Mouse (Mus musculus) heart, adult 2 months (tissue): ENCODE results near the gene Cmtm3. TPM values are rescaled to one million over a fixed set of nuclear protein-coding genes. Genes with fewer than 3 reads are reported as not detected.

Experiments
- DNase-seq, 2 experiments: peaks; one replicate each; pipeline ENCODE4 v3.0.0; 2021
- H3K27ac ChIP-seq: fragments of 200-600 bp; 2 replicates; pipeline ENCODE4 v1.8.1; 2022
- H3K27me3 ChIP-seq: fragments of 200-500 bp; 2 replicates; pipeline ENCODE4 v1.6.1; 2012; ENCODE audit warnings: mild to moderate bottlenecking, low read length, inconsistent platforms, mixed read lengths; ENCODE audit not compliant: control insufficient read depth, insufficient read depth
- H3K36me3 ChIP-seq: fragments of 200-500 bp; 2 replicates; pipeline ENCODE4 v1.6.1; 2012; ENCODE audit warnings: low read length, inconsistent platforms; ENCODE audit not compliant: control insufficient read depth, insufficient read depth
- H3K4me1 ChIP-seq: fragments of 200-500 bp; 2 replicates; pipeline ENCODE4 v1.6.1; 2011; ENCODE audit warnings: low read length; ENCODE audit not compliant: control insufficient read depth, insufficient read depth
- H3K4me3 ChIP-seq: fragments of 200-600 bp; 2 replicates; pipeline ENCODE4 v1.8.1; 2022
- H3K79me2 ChIP-seq: fragments of 200-500 bp; replicated peaks from 2 replicates; pipeline ENCODE4 v1.6.1; 2012; ENCODE audit warnings: mild to moderate bottlenecking, inconsistent platforms, low read length, moderate library complexity, mixed read lengths; ENCODE audit not compliant: control insufficient read depth, insufficient read depth
- H3K9ac ChIP-seq: fragments of 200-500 bp; 2 replicates; pipeline ENCODE4 v1.6.1; 2012; ENCODE audit warnings: low read depth, mild to moderate bottlenecking, control low read depth, inconsistent platforms, low read length, mixed read lengths
- CTCF ChIP-seq: fragments of 200-600 bp; IDR thresholded peaks from 2 replicates; pipeline ENCODE4 v1.8.1; 2022; ENCODE audit warnings: antibody characterized with exemption, mild to moderate bottlenecking, moderate library complexity
- EP300 ChIP-seq: fragments of 200-500 bp; IDR thresholded peaks from 2 replicates; pipeline ENCODE4 v1.6.1; 2011; ENCODE audit warnings: low read depth, low read length, control low read depth; ENCODE audit not compliant: insufficient read depth
- POLR2A ChIP-seq: fragments of 200-500 bp; IDR thresholded peaks from 2 replicates; pipeline ENCODE4 v1.6.1; 2011; ENCODE audit warnings: mild to moderate bottlenecking, low read depth, low read length, control low read depth; ENCODE audit not compliant: insufficient read depth
- WGBS: fragments of 180-500 bp; shearing (Covaris S2); methylation state at CpG from one replicate; pipeline ENCODE4 v1.1.7; 2018; 5-methylcytosine and 5-hydroxymethylcytosine counted together
- intact Hi-C: fragments of 180-260 bp; cut with DNase I; formaldehyde crosslinking; loops from one replicate; pipeline ENCODE4 v1.15.1; 2025
- polyA plus RNA-seq: library from polyadenylated mRNA; depleted of rRNA; stranded (reverse); fragments of >200 nt; gene quantifications from 2 replicates; pipeline ENCODE4 v1.2.3, GENCODE M21; 2012
- total RNA-seq, 2 experiments: library from RNA; stranded (reverse); gene quantifications; 2 replicates each; pipeline ENCODE4 v1.2.3; 2021

Gene Cmtm3
- total and polyA plus RNA-seq, 3 experiments: 10.5 to 44.1 (median 16.4) TPM

DNA sequence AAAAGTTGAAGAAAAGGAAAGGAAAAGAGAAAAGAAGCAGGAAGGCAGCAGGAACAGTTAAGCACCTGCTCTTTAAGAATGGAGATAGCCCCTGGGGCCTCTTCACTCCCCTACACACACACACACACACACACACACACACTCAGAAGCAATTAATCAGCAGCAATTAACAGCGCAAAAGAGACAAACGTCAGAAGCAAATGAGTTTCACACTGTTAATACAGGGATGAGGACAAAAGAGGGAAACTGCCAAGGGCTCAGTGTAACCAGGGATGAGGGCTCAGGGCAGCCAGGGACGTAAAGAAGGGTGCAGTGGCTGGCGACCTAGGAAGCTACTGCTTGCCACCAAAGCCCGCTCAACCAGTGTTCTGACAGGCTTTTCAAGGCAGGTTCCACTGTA lies 28.2 kb downstream of the Cmtm3 start:
- intact Hi-C loops: no loop called here
- Histone ChIP-seq H3K79me2 (no peaks in the 10 kb centered on the region), H3K27ac (no peak overlapping the region), H3K9ac (no peak overlapping the region), H3K4me1 (peaks cover 6% of the 10 kb centered on the region), H3K27me3 (no peaks in the 10 kb centered on the region), H3K4me3 (no peak overlapping the region), H3K36me3 (no peaks in the 10 kb centered on the region)
- WGBS: 80% methylated on average over 5 of the region's 5 CpGs
- DNase-seq: no peak
- TF ChIP-seq POLR2A (no peak), CTCF (no peak), EP300 (no peak)

DNA sequence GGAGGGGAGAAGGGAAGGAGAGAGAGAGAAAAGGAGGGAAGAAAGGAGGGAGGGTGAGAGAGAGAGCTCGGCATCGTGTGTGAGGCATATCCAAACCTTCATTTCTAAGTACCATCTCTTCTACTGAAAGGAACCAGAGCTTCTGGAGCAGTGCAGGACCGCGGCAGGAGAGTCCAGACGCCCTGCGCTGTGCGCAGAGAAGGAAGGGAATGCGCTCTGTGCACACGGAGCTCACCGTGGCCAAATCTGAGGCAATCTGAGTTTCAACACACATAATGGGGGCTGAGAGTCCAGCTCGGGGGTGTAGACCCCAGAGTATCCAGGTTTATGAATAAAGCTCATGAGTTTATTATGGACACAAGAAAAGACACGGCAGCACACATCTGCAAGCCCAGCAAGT lies 30.4 kb downstream of the Cmtm3 start:
- TF ChIP-seq POLR2A (no peak), CTCF (no peak), EP300 (no peak)
- H3K9ac ChIP-seq: no peak overlapping the region
- H3K27me3 ChIP-seq: no peaks in the 10 kb centered on the region
- intact Hi-C loops: no loop called here
- no peak for DNase-seq
- H3K4me1 ChIP-seq: peaks cover 7% of the 10 kb centered on the region
- no peak overlapping the region for H3K27ac ChIP-seq
- H3K36me3 ChIP-seq: no peaks in the 10 kb centered on the region
- no peaks in the 10 kb centered on the region for H3K79me2 ChIP-seq
- WGBS: 72% methylated on average over 12 of the region's 12 CpGs
- H3K4me3 ChIP-seq: no peak overlapping the region

DNA sequence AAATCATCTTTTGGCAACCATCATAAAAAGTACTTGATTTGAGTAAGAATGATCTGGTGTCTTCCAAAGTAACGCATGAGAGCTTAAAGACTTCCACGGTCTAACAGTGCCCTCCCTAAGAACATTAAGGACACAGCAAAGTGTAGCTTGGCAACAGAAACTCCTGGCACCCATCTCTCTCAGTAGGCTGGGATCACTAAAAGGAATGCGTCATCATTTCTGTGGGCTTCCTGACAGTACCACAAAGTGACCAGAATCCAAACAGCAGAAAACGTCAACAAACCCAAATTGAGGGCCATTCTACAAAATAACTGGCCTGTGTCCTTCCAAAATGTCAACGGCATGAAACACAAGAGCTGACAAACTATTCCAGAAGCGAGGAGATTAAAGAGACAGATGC lies 30.9 kb downstream of the Cmtm3 start:
- peak in 1 of 2 experiments; percentile 40 for DNase-seq
- TF ChIP-seq POLR2A (no peak), EP300 (no peak)

DNA sequence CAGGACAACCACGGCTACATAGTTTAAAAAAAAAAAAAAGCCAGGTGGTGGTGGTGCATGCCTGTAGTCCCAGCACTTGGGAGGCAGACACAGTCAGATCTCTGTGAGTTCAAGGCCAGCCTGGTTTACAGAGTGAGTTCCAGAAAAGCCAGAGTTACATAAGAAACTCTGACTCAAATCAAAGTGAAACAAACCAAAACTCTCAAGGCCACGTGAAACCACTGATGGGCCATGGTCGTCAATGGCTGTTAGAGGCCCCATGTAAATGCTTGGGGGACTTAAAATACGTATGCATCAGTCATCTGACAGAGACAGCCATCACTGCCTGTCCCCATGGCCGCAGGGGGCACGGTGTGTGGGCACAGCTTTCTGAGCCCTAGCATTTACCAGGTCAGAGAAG lies 31.9 kb downstream of the Cmtm3 start:
- no peaks in the 10 kb centered on the region for H3K36me3 ChIP-seq
- H3K4me3 ChIP-seq: no peak overlapping the region
- TF ChIP-seq POLR2A (no peak), EP300 (no peak), CTCF (no peak)
- 93% methylated on average over 6 of the region's 6 CpGs for WGBS
- peaks cover 18% of the 10 kb centered on the region for H3K4me1 ChIP-seq
- H3K9ac ChIP-seq: no peak overlapping the region
- no peaks in the 10 kb centered on the region for H3K79me2 ChIP-seq
- DNase-seq: no peak
- H3K27ac ChIP-seq: no peak overlapping the region
- no peaks in the 10 kb centered on the region for H3K27me3 ChIP-seq
- intact Hi-C loops: no loop called here

More for the DNA sequence above, 30.9 kb downstream of the Cmtm3 start:
- H3K4me3 ChIP-seq: no peak overlapping the region
- H3K36me3 ChIP-seq: no peaks in the 10 kb centered on the region
- intact Hi-C loops: no loop called here
- H3K27ac ChIP-seq: no peak overlapping the region
- 16% methylated on average over 6 of the region's 6 CpGs for WGBS
- H3K27me3 ChIP-seq: no peaks in the 10 kb centered on the region
- H3K4me1 ChIP-seq: peaks cover 11% of the 10 kb centered on the region
- H3K79me2 ChIP-seq: no peaks in the 10 kb centered on the region
- H3K9ac ChIP-seq: no peak overlapping the region

DNA sequence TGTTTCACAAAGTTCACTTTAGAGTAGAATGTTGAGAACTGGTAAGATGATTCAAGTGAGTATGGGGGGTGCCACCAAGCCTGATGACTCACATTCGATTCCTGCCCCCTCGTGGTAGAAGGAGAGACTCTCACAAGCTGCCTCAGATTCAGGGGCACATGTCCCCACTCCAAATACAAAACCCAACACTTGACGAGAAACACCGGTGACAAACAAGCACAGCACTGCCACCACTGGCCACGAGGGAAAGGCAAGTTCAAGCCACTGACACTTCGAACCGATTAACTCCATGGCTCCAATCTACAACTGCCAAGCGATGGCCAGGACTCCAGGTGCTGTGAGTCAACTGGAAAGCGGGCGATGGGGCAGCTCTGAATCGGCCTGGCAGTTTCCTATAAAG lies 34.6 kb downstream of the Cmtm3 start:
- intact Hi-C loops: loop anchor here (2.0 kb wide), 1 partner anchor 29 kb away; no protein-coding TSS in a partner anchor
- WGBS: 54% methylated on average over 11 of the region's 11 CpGs
- Histone ChIP-seq H3K9ac (no peak overlapping the region), H3K4me1 (peaks cover 18% of the 10 kb centered on the region), H3K4me3 (no peak overlapping the region), H3K27me3 (no peaks in the 10 kb centered on the region), H3K27ac (no peak overlapping the region), H3K36me3 (no peaks in the 10 kb centered on the region), H3K79me2 (peaks cover 6% of the 10 kb centered on the region)
- TF ChIP-seq POLR2A (no peak), EP300 (no peak), CTCF (peak; percentile 52)
- DNase-seq: peak in 1 of 2 experiments; percentile 19

DNA sequence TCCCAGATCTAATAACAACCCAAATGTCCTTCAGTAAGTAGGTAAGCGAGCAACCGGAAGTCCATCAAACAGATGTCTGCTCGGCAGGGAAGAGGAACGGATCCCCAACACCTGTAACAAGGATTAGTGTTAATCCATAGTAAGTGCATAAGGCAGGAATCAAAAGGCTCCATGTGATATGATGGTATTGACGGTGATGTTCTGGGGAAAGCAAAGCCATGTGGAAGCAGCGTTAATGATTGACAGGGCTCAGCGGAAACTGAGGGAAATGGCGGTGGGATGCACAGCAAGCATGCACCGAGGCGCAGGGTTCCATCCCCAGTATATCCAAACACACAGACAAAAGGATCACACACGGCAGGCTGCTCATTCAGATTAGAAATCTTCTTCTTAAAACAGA lies 35.1 kb downstream of the Cmtm3 start:
- Histone ChIP-seq H3K79me2 (peaks cover 7% of the 10 kb centered on the region), H3K4me1 (peaks cover 18% of the 10 kb centered on the region), H3K27me3 (no peaks in the 10 kb centered on the region), H3K9ac (no peak overlapping the region), H3K36me3 (no peaks in the 10 kb centered on the region), H3K27ac (no peak overlapping the region; the same call in 1 of the 2 replicates), H3K4me3 (no peak overlapping the region)
- TF ChIP-seq CTCF: no peak
- no peak for TF ChIP-seq POLR2A
- TF ChIP-seq EP300: no peak
- 79% methylated on average over 11 of the region's 11 CpGs for WGBS
- DNase-seq: no peak
- intact Hi-C loops: loop anchor here (2.0 kb wide), 1 partner anchor 29 kb away; no protein-coding TSS in a partner anchor
